Mouse (Mus musculus) stomach, postnatal 0 days (tissue): ENCODE results near the gene Adpgk.

Source experiments
- CTCF ChIP-seq: IDR thresholded peaks from 2 replicates; pipeline ENCODE4 v1.5.1; 2016; ENCODE audit warnings: antibody characterized with exemption, low read depth, mild to moderate bottlenecking, moderate library complexity
- EP300 ChIP-seq: optimal IDR thresholded peaks from 2 replicates; pipeline ENCODE3; 2016; ENCODE audit warnings: antibody characterized with exemption

DNA sequence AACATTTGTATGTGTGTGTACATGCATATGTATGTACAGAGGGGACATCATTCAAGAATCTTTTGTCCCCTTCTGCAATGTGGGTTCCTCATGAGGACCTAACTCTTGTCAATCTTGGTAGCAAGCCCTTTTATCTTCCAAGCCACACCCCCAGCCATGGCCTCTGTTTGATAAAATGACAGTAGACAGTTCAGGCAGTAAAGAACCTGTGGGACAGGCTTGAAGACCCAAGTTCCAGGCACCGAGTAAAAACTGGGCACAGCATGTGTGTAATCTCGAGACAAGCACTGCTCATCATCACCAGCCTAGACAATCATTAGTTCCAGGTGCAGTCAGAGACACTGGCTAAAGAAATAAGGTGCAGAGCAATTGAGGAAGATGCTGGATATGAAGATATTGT is 54.8 kb downstream of the Adpgk start:
- TF ChIP-seq CTCF (no peak), EP300 (no peak)
